In genomic region chr10:59707595-59707994, GRCm38 (mm10) we compare ENCODE assay signal across 26 mouse cellular contexts. TPM values are rescaled to one million over a fixed set of nuclear protein-coding genes. Genes with fewer than 3 reads are reported as not detected.
DNase-seq lines count a peak whose midpoint lies in the region; ATAC-seq and TF ChIP-seq lines count a peak whose summit lies in the region.
"Had no signal": no experiment of that assay in that cellular context is flagged by ENCODE, and none has a peak within 500 bp of the region (broad histone marks: within the 10 kb centered on the region; RNA-seq: fewer than 3 reads in every experiment).

No protein-coding gene starts in this region.

- TF ChIP-seq RAD21 in CH12.LX (IDR thresholded peaks at IDR 0.05; ENCODE audit: low read depth, low read length), result no peak

- H3K79me2 ChIP-seq in CH12.LX (replicated peaks; ENCODE audit: control insufficient read depth, extremely low read depth, insufficient read depth, poor library complexity, severe bottlenecking), result peaks cover 4% of the 10 kb centered on the region

- no peak overlapping the region for H3K4me2 ChIP-seq in liver, embryonic 12.5 days
- H3K4me2 ChIP-seq in CH12.LX (ENCODE audit: insufficient read depth, low read depth, poor library complexity, severe bottlenecking), result no peak overlapping the region
- H3K4me2 ChIP-seq in forebrain, embryonic 13.5 days, result no peak overlapping the region
- H3K4me2 ChIP-seq: embryonic facial prominence, embryonic 12.5 days; embryonic facial prominence, embryonic 15.5 days; forebrain, embryonic 15.5 days; heart, embryonic 12.5 days; heart, embryonic 15.5 days; hindbrain, embryonic 14.5 days had no signal

- H3K36me3 ChIP-seq in liver, embryonic 12.5 days, result peaks cover 24% of the 10 kb centered on the region
- peaks cover 0 to 31% of the 10 kb centered on the region in 2 experiments for H3K36me3 ChIP-seq in CH12.LX (replicated peaks in 1 of 2; ENCODE audit: control insufficient read depth in 1 of 2, insufficient read depth in 1 of 2, low read length in 1 of 2)
- 0 out of 2 replicates have a peak, but pooled peaks cover 5% of the 10 kb centered on the region for H3K36me3 ChIP-seq in forebrain, embryonic 13.5 days (ENCODE audit: poor library complexity, severe bottlenecking)

- H3K9ac ChIP-seq in liver, embryonic 12.5 days, result no peak overlapping the region
- no peak overlapping the region for H3K9ac ChIP-seq in CH12.LX (ENCODE audit: insufficient read depth, low read depth)
- no peak overlapping the region for H3K9ac ChIP-seq in forebrain, embryonic 13.5 days
- H3K9ac ChIP-seq: embryonic facial prominence, embryonic 12.5 days; embryonic facial prominence, embryonic 15.5 days; forebrain, embryonic 15.5 days; heart, embryonic 12.5 days; heart, embryonic 15.5 days; hindbrain, embryonic 14.5 days had no signal

- dilution Hi-C loops in CH12.LX (cut with MboI; ENCODE audit: extremely low pct_ligation_motif_present, extremely low pct_unique_long_range_greater_than_20kb, low sequenced_read_pairs), result no loop called here

- no peak overlapping the region for H3K4me3 ChIP-seq in liver, embryonic 12.5 days
- no peak overlapping the region for H3K4me3 ChIP-seq in CH12.LX (replicated peaks in 1 of 3; ENCODE audit: low read depth in 2 of 3, low read length in 2 of 3, poor library complexity in 1 of 3)
- H3K4me3 ChIP-seq in forebrain, embryonic 13.5 days, result no peak overlapping the region
- H3K4me3 ChIP-seq: embryonic facial prominence, embryonic 12.5 days; embryonic facial prominence, embryonic 15.5 days; forebrain, embryonic 15.5 days; heart, embryonic 12.5 days; heart, embryonic 15.5 days had no signal

- WGBS in liver, embryonic 12.5 days (ENCODE audit: insufficient replicate concordance), result 55% methylated on average over 2 of the region's 2 CpGs
- 81% methylated on average over 2 of the region's 2 CpGs for WGBS in forebrain, embryonic 13.5 days

- peaks cover 21% of the 10 kb centered on the region for H3K4me1 ChIP-seq in liver, embryonic 12.5 days
- peaks cover 17 to 39% of the 10 kb centered on the region in 2 experiments for H3K4me1 ChIP-seq in CH12.LX (ENCODE audit: control insufficient read depth in 1 of 2, insufficient read depth in 2 of 2)
- H3K4me1 ChIP-seq in forebrain, embryonic 13.5 days, result peaks cover 17% of the 10 kb centered on the region

- TF ChIP-seq CTCF in CH12.LX (conservative IDR thresholded peaks at IDR 0.05 in 1 of 2, IDR thresholded peaks at IDR 0.05 in 1 of 2; ENCODE audit: low read depth in 2 of 2, low read length in 2 of 2), result no peak

- intact Hi-C loops in left cerebral cortex, postnatal 36 days (cut with DNase I), result no loop called here

- no peak for TF ChIP-seq EP300 in CH12.LX (IDR thresholded peaks at IDR 0.05; ENCODE audit: low read length)

- in situ Hi-C loops in CH12.LX (cut with MboI; ENCODE audit: low pct_ligation_motif_present, low pct_unique_long_range_greater_than_20kb, low sequenced_read_pairs), result no loop called here

- no peaks in the 10 kb centered on the region for H3K27me3 ChIP-seq in liver, embryonic 12.5 days (replicated peaks)
- H3K27me3 ChIP-seq in CH12.LX (replicated peaks), result no peaks in the 10 kb centered on the region
- H3K27me3 ChIP-seq in forebrain, embryonic 13.5 days, result no peaks in the 10 kb centered on the region
- H3K27me3 ChIP-seq: embryonic facial prominence, embryonic 12.5 days; embryonic facial prominence, embryonic 15.5 days; forebrain, embryonic 15.5 days; heart, embryonic 12.5 days; heart, embryonic 15.5 days had no signal

- no peak overlapping the region for H3K27ac ChIP-seq in liver, embryonic 12.5 days
- H3K27ac ChIP-seq in CH12.LX (ENCODE audit: insufficient read depth, low read depth), result no peak overlapping the region
- no peak overlapping the region for H3K27ac ChIP-seq in forebrain, embryonic 13.5 days
- H3K27ac ChIP-seq: embryonic facial prominence, embryonic 12.5 days; embryonic facial prominence, embryonic 15.5 days; forebrain, embryonic 15.5 days; heart, embryonic 15.5 days; hindbrain, embryonic 14.5 days; hindbrain, postnatal 0 days had no signal

- no peaks in the 10 kb centered on the region for H3K9me3 ChIP-seq in liver, embryonic 12.5 days (replicated peaks)
- peaks cover 2% of the 10 kb centered on the region for H3K9me3 ChIP-seq in CH12.LX (replicated peaks; ENCODE audit: low read length)
- H3K9me3 ChIP-seq in forebrain, embryonic 13.5 days (replicated peaks), result peaks cover 4% of the 10 kb centered on the region; the same call in 1 of the 2 replicates
- H3K9me3 ChIP-seq: embryonic facial prominence, embryonic 12.5 days; embryonic facial prominence, embryonic 15.5 days; forebrain, embryonic 15.5 days; heart, embryonic 15.5 days had no signal

- no peak for TF ChIP-seq POLR2A in CH12.LX (IDR thresholded peaks at IDR 0.05; ENCODE audit: low read depth, low read length)

- DNase-seq in liver, result peak; percentile 30
- DNase-seq in CH12.LX (ENCODE audit: extremely low read depth), result peak; percentile 31
- peak; percentile 40 for DNase-seq in c-Kit-negative CD71-positive TER-119-positive erythroid progenitor cells, embryonic 14.5 days (ENCODE audit: low read depth, low spot score)
- DNase-seq in cerebellum, adult 9-11 months, result no peak
- DNase-seq in left cerebral cortex, postnatal 36 days (ENCODE audit: low spot score in 2 of 2), result no peak
- DNase-seq: adrenal gland, adult 8-10 months; adrenal gland, postnatal 25 days; cerebellum, adult 11 months; cerebellum, adult 8-10 months; cerebellum, postnatal 14 days; gastrocnemius, postnatal 25 days; heart, adult 18-20 months; heart, postnatal 14 days; heart, postnatal 4 days; kidney, adult 2 months had no signal

- no peak for ATAC-seq in liver, embryonic 12.5 days
- no peak for ATAC-seq in forebrain, embryonic 13.5 days
- ATAC-seq: activated CD4-positive, CD25-positive, alpha-beta regulatory T cell, adult 4 months; forebrain, embryonic 15.5 days; hindbrain, postnatal 0 days; intestine, postnatal 0 days had no signal

TF ChIP-seq in CH12.LX, 34 proteins besides CTCF, POLR2A, EP300 and RAD21:
- TF ChIP-seq USF1 (IDR thresholded peaks at IDR 0.05; ENCODE audit: low read depth, low read length) (no peak), SIN3A (IDR thresholded peaks at IDR 0.05; ENCODE audit: low read length) (no peak), MAFK (IDR thresholded peaks at IDR 0.05; ENCODE audit: insufficient replicate concordance, low read length) (peak; percentile 99)

RNA-seq across cellular contexts. Expression of gene Micu1, which starts 5.3 kb away (rescaled TPM):
- 40.4 and 40.5 TPM in 2 replicates for polyA plus RNA-seq in liver, embryonic 12.5 days (2016; fragmentation: Nextera tagmentation; extraction: Ambion mirVana)
- total RNA-seq in CH12.LX (2012; rRNA removed) (20.4 and 29.3 TPM in 2 replicates), CH12.LX (2014; rRNA removed) (23.1 and 25.3 TPM in 2 replicates)
- 37.1 and 43.1 TPM in 2 replicates for polyA plus RNA-seq in CH12.LX (2012; ENCODE audit: insufficient read length, low read depth)
- 10 to 100 TPM; 87.9 to 94.2 TPM for total RNA-seq in left cerebral cortex, postnatal 36 days (2021)
- 69.0 and 72.6 TPM in 2 replicates for polyA plus RNA-seq in forebrain, embryonic 13.5 days (2015; fragmentation: Nextera tagmentation; extraction: Ambion mirVana)

Comparison
In these comparisons a context has a peak if more than half of its experiments do, and no peak if none do; other contexts are left out.
1. DNase-seq: peak in liver (single experiment), CH12.LX (single experiment) and c-Kit-negative CD71-positive TER-119-positive erythroid progenitor cells, embryonic 14.5 days (single experiment); none in cerebellum, adult 9-11 months (single experiment) and left cerebral cortex, postnatal 36 days (0 of 2).